Mouse (Mus musculus) natural killer cell, adult 2 months (primary cell): ENCODE measurements around the gene Mrpl4.
"Not testable (repeated sequence)": the region's sequence is repeated elsewhere in the genome, so short reads cannot be mapped to it uniquely, and the experiment has no call there.

ENCODE experiments used
- DNase-seq, 2 experiments: peaks; one replicate each; pipeline ENCODE4 v3.0.0; 2022; ENCODE audit warnings: low spot score in 2 of 2

Gene Mrpl4

DNA sequence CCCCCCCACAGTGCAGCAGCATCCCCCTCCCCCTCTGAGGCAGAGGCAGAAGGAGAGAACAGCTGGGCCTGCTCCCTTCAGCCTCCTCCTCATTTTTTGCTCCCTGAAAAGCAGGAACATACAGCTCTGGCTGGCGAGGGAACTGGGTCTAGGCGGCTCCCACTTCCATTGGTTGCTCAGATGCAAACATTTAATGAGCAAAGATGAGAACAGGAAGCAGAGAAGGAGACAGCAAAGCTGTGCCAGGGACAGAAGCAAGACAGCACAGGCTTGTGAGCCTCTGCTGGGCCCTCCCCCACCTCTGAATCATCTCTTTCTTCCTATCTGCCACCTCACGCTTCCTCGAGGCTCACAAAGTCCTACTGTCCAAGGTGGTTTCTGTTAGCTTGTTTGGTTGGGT lies 38.8 kb downstream of the Mrpl4 start:
- DNase-seq = no peak

DNA sequence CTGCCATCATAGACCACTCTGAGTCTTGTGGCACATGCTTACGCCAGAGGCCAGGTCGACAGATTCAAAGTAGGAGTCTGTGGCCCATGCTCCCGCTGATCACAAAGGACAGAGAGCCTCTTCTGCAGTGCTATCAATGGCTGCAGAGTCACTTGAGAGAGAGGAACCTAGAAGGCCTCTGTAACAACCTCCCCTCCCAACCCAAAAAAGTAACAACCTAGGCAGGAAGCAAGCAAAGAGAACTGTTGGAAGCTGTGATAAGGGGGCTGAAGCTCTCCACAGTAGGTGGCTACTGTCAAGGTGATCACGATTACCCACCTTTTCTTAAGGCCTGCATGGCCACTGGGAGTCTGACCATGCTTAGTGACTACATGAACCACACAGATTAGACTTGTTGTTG lies 41.0 kb downstream of the Mrpl4 start:
- DNase-seq = no peak

DNA sequence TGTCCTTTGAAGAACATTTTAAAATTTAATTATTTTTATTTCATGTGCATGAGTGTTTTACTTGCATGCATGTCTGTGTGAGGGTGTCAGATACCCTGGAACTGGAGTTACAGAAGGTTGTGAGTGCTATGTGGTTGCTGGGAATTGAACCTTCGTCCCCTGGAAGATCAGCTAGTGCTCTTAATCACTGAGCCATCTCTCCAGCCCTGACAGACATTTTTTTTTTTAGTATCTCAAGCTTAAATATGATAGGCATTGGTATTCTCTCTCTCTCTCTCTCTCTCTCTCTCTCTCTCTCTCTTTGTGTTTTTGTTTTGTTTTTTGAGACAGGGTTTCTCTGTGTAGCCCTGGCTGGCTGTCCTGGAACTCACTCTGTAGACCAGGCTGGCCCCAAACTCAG lies 42.2 kb downstream of the Mrpl4 start:
- DNase-seq = not testable (repeated sequence)

DNA sequence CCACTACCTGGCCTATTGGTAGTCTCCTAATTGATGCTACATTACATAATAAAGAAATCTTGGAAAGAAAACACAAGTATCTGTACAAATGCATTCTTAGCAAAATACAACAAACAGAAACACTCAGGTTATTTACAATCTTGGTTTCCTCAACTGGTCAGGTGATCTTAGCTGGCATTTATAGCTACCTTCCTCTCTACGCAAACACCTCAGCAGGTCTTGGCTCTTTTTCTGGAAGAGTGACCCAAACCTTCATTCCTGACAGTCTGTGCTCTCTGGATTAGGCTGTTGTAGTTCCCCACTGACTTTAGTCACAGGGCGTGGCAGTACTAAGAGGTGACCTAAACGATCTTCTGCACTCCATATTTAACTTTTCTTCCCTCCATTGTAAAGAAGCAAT lies 42.7 kb downstream of the Mrpl4 start:
- DNase-seq = no peak

DNA sequence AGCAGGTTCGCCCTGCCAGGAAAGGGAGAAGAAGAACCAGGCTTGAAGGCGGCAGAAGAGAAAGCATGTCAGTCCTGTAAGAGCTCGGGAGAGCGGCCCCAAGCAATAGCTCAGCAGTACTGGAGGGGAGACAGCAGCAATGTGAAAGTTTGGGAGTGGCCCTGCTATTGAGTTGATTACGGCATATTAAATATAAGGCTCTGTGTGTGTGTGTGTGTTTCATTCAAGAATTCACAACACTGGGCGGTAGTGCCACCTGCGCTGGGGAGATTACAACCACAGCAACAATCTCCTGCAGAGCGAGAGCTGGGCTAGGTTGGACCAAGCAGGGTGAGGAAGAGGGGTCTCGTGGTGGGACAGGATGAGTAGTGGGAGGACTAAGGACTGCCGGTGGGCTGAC lies 49.0 kb downstream of the Mrpl4 start:
- DNase-seq = no peak
